Comparison of ENCODE assay signal across 17 mouse cellular contexts in the genomic region with DNA sequence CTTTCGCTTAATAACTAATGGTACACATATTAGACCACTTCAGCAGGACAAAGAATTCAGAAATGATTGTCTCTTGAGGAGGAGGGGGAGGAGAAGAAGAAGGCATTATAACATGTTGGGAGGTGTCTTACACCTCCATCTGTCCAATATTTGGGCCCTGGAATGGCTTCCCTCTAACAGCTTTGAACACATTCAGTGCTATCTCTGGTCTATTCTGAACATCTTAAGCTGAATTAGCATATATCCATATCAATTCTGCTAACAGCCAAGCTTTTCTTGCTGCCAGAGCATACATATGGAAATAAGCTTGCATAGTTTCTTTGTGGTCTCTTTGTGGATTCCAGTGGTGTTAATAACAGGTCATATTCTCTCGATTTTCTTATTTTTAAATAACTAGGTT. TPM values are rescaled to one million over a fixed set of nuclear protein-coding genes. Genes with fewer than 3 reads are reported as not detected.
A peak's percentile ranks its signal among the peaks of the same experiment; 100 is the strongest.
DNase-seq lines count a peak whose midpoint lies in the region; ATAC-seq and TF ChIP-seq lines count a peak whose summit lies in the region.
"Had no signal": no experiment of that assay in that cellular context is flagged by ENCODE, and none has a peak within 500 bp of the region (broad histone marks: within the 10 kb centered on the region; RNA-seq: fewer than 3 reads in every experiment).

No protein-coding gene starts in this region.

- H3K36me3 ChIP-seq in forebrain, embryonic 15.5 days, result no peaks in the 10 kb centered on the region
- no peaks in the 10 kb centered on the region for H3K36me3 ChIP-seq in forebrain, embryonic 11.5 days (ENCODE audit: control insufficient read depth, insufficient read depth, low read length)
- H3K36me3 ChIP-seq in midbrain, embryonic 13.5 days, result no peaks in the 10 kb centered on the region
- no peaks in the 10 kb centered on the region for H3K36me3 ChIP-seq in midbrain, embryonic 11.5 days (ENCODE audit: control insufficient read depth, insufficient read depth, low read length)
- no peaks in the 10 kb centered on the region for H3K36me3 ChIP-seq in forebrain, postnatal 0 days (ENCODE audit: insufficient read depth)
- H3K36me3 ChIP-seq: embryonic facial prominence, embryonic 10.5 days; heart, embryonic 12.5 days; hindbrain, embryonic 12.5 days had no signal

- H3K4me1 ChIP-seq in forebrain, embryonic 15.5 days, result peaks cover 20% of the 10 kb centered on the region
- H3K4me1 ChIP-seq in forebrain, embryonic 11.5 days (replicated peaks; ENCODE audit: control insufficient read depth, insufficient read depth, low read length), result no peaks in the 10 kb centered on the region
- H3K4me1 ChIP-seq in midbrain, embryonic 13.5 days (replicated peaks), result peaks cover 12% of the 10 kb centered on the region
- peaks cover 2% of the 10 kb centered on the region; the same call in 1 of the 2 replicates for H3K4me1 ChIP-seq in midbrain, embryonic 11.5 days (ENCODE audit: control insufficient read depth, insufficient read depth, low read length)
- 0 out of 2 replicates have a peak, but pooled peaks cover 4% of the 10 kb centered on the region for H3K4me1 ChIP-seq in forebrain, postnatal 0 days (ENCODE audit: insufficient read depth)
- H3K4me1 ChIP-seq: embryonic facial prominence, embryonic 10.5 days; heart, embryonic 12.5 days had no signal

- no peak for TF ChIP-seq CTCF in forebrain, postnatal 0 days (IDR thresholded peaks at IDR 0.05; ENCODE audit: low read depth)

- no peak overlapping the region for H3K4me2 ChIP-seq in forebrain, embryonic 15.5 days (replicated peaks)
- no peak overlapping the region for H3K4me2 ChIP-seq in forebrain, embryonic 11.5 days (ENCODE audit: low read depth, low read length, severe bottlenecking)
- H3K4me2 ChIP-seq in midbrain, embryonic 13.5 days (replicated peaks), result no peak overlapping the region
- no peak overlapping the region for H3K4me2 ChIP-seq in midbrain, embryonic 11.5 days
- H3K4me2 ChIP-seq in forebrain, postnatal 0 days (ENCODE audit: low read depth), result no peak overlapping the region
- H3K4me2 ChIP-seq: heart, embryonic 12.5 days; hindbrain, embryonic 12.5 days had no signal

- WGBS in forebrain, embryonic 15.5 days, result 66% methylated on average over 2 of the region's 2 CpGs
- WGBS in forebrain, embryonic 11.5 days, result 78% methylated on average over 2 of the region's 2 CpGs
- WGBS in midbrain, embryonic 13.5 days, result 61% methylated on average over 2 of the region's 2 CpGs
- WGBS in midbrain, embryonic 11.5 days, result 87% methylated on average over 2 of the region's 2 CpGs
- 63% methylated on average over 2 of the region's 2 CpGs for WGBS in forebrain, postnatal 0 days

- peak overlapping the region; percentile 78 for H3K27ac ChIP-seq in forebrain, embryonic 15.5 days (replicated peaks)
- no peak overlapping the region for H3K27ac ChIP-seq in forebrain, embryonic 11.5 days (ENCODE audit: low read depth, low read length)
- peak overlapping the region; percentile 57 for H3K27ac ChIP-seq in midbrain, embryonic 13.5 days
- no peak overlapping the region for H3K27ac ChIP-seq in midbrain, embryonic 11.5 days (ENCODE audit: low read depth, low read length)
- peak overlapping the region; percentile 16; the same call in 1 of the 2 replicates for H3K27ac ChIP-seq in forebrain, postnatal 0 days (ENCODE audit: low read depth, low read length)
- H3K27ac ChIP-seq: embryonic facial prominence, embryonic 10.5 days; hindbrain, embryonic 12.5 days; hindbrain, postnatal 0 days had no signal

- no peak overlapping the region for H3K9ac ChIP-seq in forebrain, embryonic 15.5 days (replicated peaks)
- no peak overlapping the region for H3K9ac ChIP-seq in forebrain, embryonic 11.5 days (ENCODE audit: low read length)
- no peak overlapping the region for H3K9ac ChIP-seq in midbrain, embryonic 13.5 days (replicated peaks)
- no peak overlapping the region for H3K9ac ChIP-seq in midbrain, embryonic 11.5 days (ENCODE audit: low read length)
- H3K9ac ChIP-seq in forebrain, postnatal 0 days, result no peak overlapping the region
- H3K9ac ChIP-seq: heart, embryonic 12.5 days; hindbrain, embryonic 12.5 days had no signal

- ATAC-seq in forebrain, embryonic 15.5 days (replicated peaks), result peak; percentile 61; the same call in 1 of the 2 replicates
- no peak for ATAC-seq in forebrain, embryonic 11.5 days (replicated peaks; ENCODE audit: low FRiP score)
- peak; percentile 45; the same call in 1 of the 2 replicates for ATAC-seq in midbrain, embryonic 13.5 days
- no peak for ATAC-seq in midbrain, embryonic 11.5 days (ENCODE audit: low FRiP score)
- peak; percentile 40; the same call in 1 of the 2 replicates for ATAC-seq in forebrain, postnatal 0 days
- ATAC-seq: activated CD4-positive, CD25-positive, alpha-beta regulatory T cell, adult 4 months; hindbrain, postnatal 0 days; Patski had no signal

- no peak for DNase-seq in forebrain, embryonic 11.5 days (ENCODE audit: low spot score)
- no peak for DNase-seq in midbrain, embryonic 11.5 days (ENCODE audit: low spot score, missing footprints)
- DNase-seq in forebrain, postnatal 0 days, result no peak
- DNase-seq in lung, postnatal 14 days, result no peak
- DNase-seq: adrenal gland, postnatal 14 days; cerebellum, adult 18-20 months; cerebellum, adult 9-11 months; gastrocnemius, postnatal 14 days had no signal

- no peaks in the 10 kb centered on the region for H3K9me3 ChIP-seq in forebrain, embryonic 15.5 days
- H3K9me3 ChIP-seq in forebrain, embryonic 11.5 days (ENCODE audit: control insufficient read depth, low read length), result no peaks in the 10 kb centered on the region
- no peaks in the 10 kb centered on the region for H3K9me3 ChIP-seq in midbrain, embryonic 13.5 days
- H3K9me3 ChIP-seq in midbrain, embryonic 11.5 days (ENCODE audit: control insufficient read depth, low read length), result no peaks in the 10 kb centered on the region
- H3K9me3 ChIP-seq in forebrain, postnatal 0 days (ENCODE audit: low read length), result no peaks in the 10 kb centered on the region
- H3K9me3 ChIP-seq: embryonic facial prominence, embryonic 10.5 days; hindbrain, embryonic 12.5 days had no signal

- no peaks in the 10 kb centered on the region for H3K27me3 ChIP-seq in forebrain, embryonic 15.5 days
- no peaks in the 10 kb centered on the region for H3K27me3 ChIP-seq in forebrain, embryonic 11.5 days (ENCODE audit: control insufficient read depth, insufficient read depth, low read length)
- no peaks in the 10 kb centered on the region for H3K27me3 ChIP-seq in midbrain, embryonic 13.5 days
- H3K27me3 ChIP-seq in midbrain, embryonic 11.5 days (ENCODE audit: control insufficient read depth, insufficient read depth, low read length), result no peaks in the 10 kb centered on the region
- no peaks in the 10 kb centered on the region for H3K27me3 ChIP-seq in forebrain, postnatal 0 days (ENCODE audit: insufficient read depth, low read length)
- H3K27me3 ChIP-seq: CH12.LX; heart, embryonic 12.5 days; hindbrain, embryonic 12.5 days; Patski had no signal

- no peak overlapping the region for H3K4me3 ChIP-seq in forebrain, embryonic 15.5 days
- H3K4me3 ChIP-seq in forebrain, embryonic 11.5 days (ENCODE audit: low read depth, low read length), result no peak overlapping the region
- H3K4me3 ChIP-seq in midbrain, embryonic 13.5 days (replicated peaks), result no peak overlapping the region
- H3K4me3 ChIP-seq in midbrain, embryonic 11.5 days (ENCODE audit: low read depth, low read length), result no peak overlapping the region
- no peak overlapping the region for H3K4me3 ChIP-seq in forebrain, postnatal 0 days (ENCODE audit: low read depth, low read length)
- H3K4me3 ChIP-seq: embryonic facial prominence, embryonic 10.5 days; heart, embryonic 12.5 days; hindbrain, embryonic 12.5 days had no signal

RNA-seq across cellular contexts. Expression of a gene that starts 22.2 kb away (rescaled TPM):
- polyA plus RNA-seq in forebrain, embryonic 15.5 days (2015; fragmentation: Nextera tagmentation; extraction: Ambion mirVana), result 71.7 and 75.5 TPM in 2 replicates
- polyA plus RNA-seq in forebrain, embryonic 11.5 days (2014; fragmentation: Nextera tagmentation; extraction: Ambion mirVana), result 54.9 and 56.6 TPM in 2 replicates
- polyA plus RNA-seq in midbrain, embryonic 13.5 days (2015; fragmentation: Nextera tagmentation; extraction: Ambion mirVana), result 60.4 and 63.4 TPM in 2 replicates
- 61.9 and 66.0 TPM in 2 replicates for polyA plus RNA-seq in midbrain, embryonic 11.5 days (2014; fragmentation: Nextera tagmentation; extraction: Ambion mirVana)
- 40.7 and 49.9 TPM in 2 replicates for total RNA-seq in forebrain, postnatal 0 days (2014; rRNA removed)
- polyA plus RNA-seq in forebrain, postnatal 0 days (2015; fragmentation: Nextera tagmentation; extraction: Ambion mirVana), result 33.2 and 52.9 TPM in 2 replicates

RNA-seq across cellular contexts. Expression of a gene that starts 22.3 kb away (rescaled TPM):
- 107 and 111 TPM in 2 replicates for polyA plus RNA-seq in forebrain, embryonic 15.5 days (2015; fragmentation: Nextera tagmentation; extraction: Ambion mirVana)
- polyA plus RNA-seq in forebrain, embryonic 11.5 days (2014; fragmentation: Nextera tagmentation; extraction: Ambion mirVana), result 50.8 and 54.5 TPM in 2 replicates
- polyA plus RNA-seq in midbrain, embryonic 13.5 days (2015; fragmentation: Nextera tagmentation; extraction: Ambion mirVana), result 93.2 TPM in 2 replicates
- polyA plus RNA-seq in midbrain, embryonic 11.5 days (2014; fragmentation: Nextera tagmentation; extraction: Ambion mirVana), result 52.5 and 56.4 TPM in 2 replicates
- total RNA-seq in forebrain, postnatal 0 days (2014; rRNA removed), result 43.6 and 43.7 TPM in 2 replicates
- polyA plus RNA-seq in forebrain, postnatal 0 days (2015; fragmentation: Nextera tagmentation; extraction: Ambion mirVana), result 51.0 and 61.0 TPM in 2 replicates

Comparison
In these comparisons a context has a peak if more than half of its experiments do, and no peak if none do; other contexts are left out.
1. ATAC-seq: peak in forebrain, embryonic 15.5 days (single experiment), midbrain, embryonic 13.5 days (single experiment) and forebrain, postnatal 0 days (single experiment); none in forebrain, embryonic 11.5 days (single experiment) and midbrain, embryonic 11.5 days (single experiment).
2. H3K27ac ChIP-seq: peak in forebrain, embryonic 15.5 days (single experiment), midbrain, embryonic 13.5 days (single experiment) and forebrain, postnatal 0 days (single experiment); none in forebrain, embryonic 11.5 days (single experiment) and midbrain, embryonic 11.5 days (single experiment).